15 mouse cellular contexts compared by ENCODE assay signal in genomic region chr3:107545716-107546412, GRCm38 (mm10). TPM values are rescaled to one million over a fixed set of nuclear protein-coding genes. Genes with fewer than 3 reads are reported as not detected.
DNase-seq lines count a peak whose midpoint lies in the region; ATAC-seq and TF ChIP-seq lines count a peak whose summit lies in the region.
"Had no signal": no experiment of that assay in that cellular context is flagged by ENCODE, and none has a peak within 500 bp of the region (broad histone marks: within the 10 kb centered on the region; RNA-seq: fewer than 3 reads in every experiment).

No protein-coding gene starts in this region.

- 0 out of 2 replicates have a peak, but pooled peaks cover 4% of the 10 kb centered on the region for H3K4me1 ChIP-seq in kidney, postnatal 0 days (replicated peaks; ENCODE audit: insufficient read depth, low read length)
- H3K4me1 ChIP-seq in limb, embryonic 11.5 days (ENCODE audit: control insufficient read depth, insufficient read depth, low read length), result peaks cover 25% of the 10 kb centered on the region
- peaks cover 11% of the 10 kb centered on the region for H3K4me1 ChIP-seq in midbrain, embryonic 10.5 days
- H3K4me1 ChIP-seq: midbrain, embryonic 15.5 days had no signal

- peaks cover 38% of the 10 kb centered on the region for H3K27me3 ChIP-seq in kidney, postnatal 0 days (ENCODE audit: insufficient read depth, low read length)
- peaks cover 7% of the 10 kb centered on the region; the same call in 1 of the 2 replicates for H3K27me3 ChIP-seq in limb, embryonic 11.5 days (ENCODE audit: control insufficient read depth, insufficient read depth, low read length)
- H3K27me3 ChIP-seq in midbrain, embryonic 10.5 days (ENCODE audit: low read depth, poor library complexity, severe bottlenecking), result no peaks in the 10 kb centered on the region
- H3K27me3 ChIP-seq: midbrain, embryonic 15.5 days had no signal

- H3K36me3 ChIP-seq in kidney, postnatal 0 days (ENCODE audit: insufficient read depth, low read length), result no peaks in the 10 kb centered on the region
- H3K36me3 ChIP-seq in limb, embryonic 11.5 days (ENCODE audit: control insufficient read depth, insufficient read depth, low read length), result no peaks in the 10 kb centered on the region
- no peaks in the 10 kb centered on the region for H3K36me3 ChIP-seq in midbrain, embryonic 10.5 days
- H3K36me3 ChIP-seq: midbrain, embryonic 15.5 days had no signal

- peak; percentile 91 for ATAC-seq in kidney, postnatal 0 days (replicated peaks; ENCODE audit: low FRiP score, low read depth)
- ATAC-seq in limb, embryonic 11.5 days (ENCODE audit: insufficient number of reproducible peaks, low FRiP score, low TSS enrichment, low read depth), result peak; percentile 92

- TF ChIP-seq CTCF in kidney, postnatal 0 days (IDR thresholded peaks at IDR 0.05; ENCODE audit: low read depth), result no peak

- H3K27ac ChIP-seq in kidney, postnatal 0 days, result no peak overlapping the region
- no peak overlapping the region for H3K27ac ChIP-seq in limb, embryonic 11.5 days (replicated peaks; ENCODE audit: low read depth, low read length)
- no peak overlapping the region for H3K27ac ChIP-seq in midbrain, embryonic 10.5 days (replicated peaks)
- H3K27ac ChIP-seq: heart, adult 2 months; midbrain, embryonic 15.5 days had no signal

- no peaks in the 10 kb centered on the region for H3K9me3 ChIP-seq in kidney, postnatal 0 days (replicated peaks; ENCODE audit: low read length)
- H3K9me3 ChIP-seq in limb, embryonic 11.5 days (ENCODE audit: control insufficient read depth, low read length), result no peaks in the 10 kb centered on the region
- H3K9me3 ChIP-seq in midbrain, embryonic 10.5 days (replicated peaks), result no peaks in the 10 kb centered on the region
- H3K9me3 ChIP-seq: midbrain, embryonic 15.5 days had no signal

- H3K4me2 ChIP-seq in kidney, postnatal 0 days (ENCODE audit: low read length), result no peak overlapping the region
- no peak overlapping the region for H3K4me2 ChIP-seq in limb, embryonic 11.5 days (ENCODE audit: low read depth, severe bottlenecking)
- H3K4me2 ChIP-seq: liver, embryonic 11.5 days; midbrain, embryonic 15.5 days had no signal

- 18% methylated on average over 10 of the region's 10 CpGs for WGBS in kidney, postnatal 0 days
- WGBS in limb, embryonic 11.5 days, result 9% methylated on average over 10 of the region's 10 CpGs
- 86% methylated on average over 10 of the region's 10 CpGs for WGBS in midbrain, embryonic 10.5 days

- DNase-seq in cerebellum, postnatal 10 days, result peak; percentile 39 to 50
- no peak for DNase-seq in cerebellum, postnatal 14 days
- DNase-seq in kidney, postnatal 0 days (ENCODE audit: low spot score), result peak; percentile 92
- no peak for DNase-seq in kidney, postnatal 25 days
- DNase-seq in limb, embryonic 11.5 days (ENCODE audit: low spot score), result peak; percentile 88
- DNase-seq in yolk sac, embryonic 10.5 days (ENCODE audit: low spot score), result peak; percentile 68
- DNase-seq in midbrain, embryonic 10.5 days (ENCODE audit: low spot score), result no peak
- DNase-seq in lung, postnatal 10 days, result no peak
- DNase-seq: heart, adult 2 months; heart, postnatal 4 days had no signal

- no peak overlapping the region for H3K4me3 ChIP-seq in kidney, postnatal 0 days (replicated peaks; ENCODE audit: low read depth, low read length)
- no peak overlapping the region for H3K4me3 ChIP-seq in limb, embryonic 11.5 days (ENCODE audit: low read depth, low read length)
- no peak overlapping the region for H3K4me3 ChIP-seq in midbrain, embryonic 10.5 days
- H3K4me3 ChIP-seq: heart, adult 2 months; midbrain, embryonic 15.5 days had no signal

- H3K9ac ChIP-seq in kidney, postnatal 0 days (ENCODE audit: low read depth, low read length), result no peak overlapping the region
- H3K9ac ChIP-seq in limb, embryonic 11.5 days (ENCODE audit: low read length), result no peak overlapping the region
- H3K9ac ChIP-seq: midbrain, embryonic 15.5 days had no signal

RNA-seq across cellular contexts. Expression of gene Ubl4b, which starts 9.0 kb away (rescaled TPM):
- not detected in 2 replicates for polyA plus RNA-seq in kidney, postnatal 0 days (2015; fragmentation: Nextera tagmentation; extraction: Ambion mirVana)
- polyA plus RNA-seq in limb, embryonic 11.5 days (2014; fragmentation: Nextera tagmentation; extraction: Ambion mirVana), result 0.17 and 0.23 TPM in 2 replicates
- polyA plus RNA-seq in midbrain, embryonic 10.5 days (2016; fragmentation: Nextera tagmentation; extraction: Ambion mirVana), result 0.12 TPM in 1 of 2 replicates, not detected in the other
- polyA plus RNA-seq: cerebellum, adult 2 months; embryonic facial prominence, embryonic 14.5 days; heart, adult 2 months; liver, embryonic 11.5 days; midbrain, embryonic 15.5 days; small intestine, adult 2 months had no signal

RNA-seq across cellular contexts. Expression of gene Slc6a17, which starts 28.0 kb away (rescaled TPM):
- polyA plus RNA-seq in kidney, postnatal 0 days (2015; fragmentation: Nextera tagmentation; extraction: Ambion mirVana), result 4.2 and 4.9 TPM in 2 replicates
- 3.1 and 4.3 TPM in 2 replicates for polyA plus RNA-seq in limb, embryonic 11.5 days (2014; fragmentation: Nextera tagmentation; extraction: Ambion mirVana)
- 1.4 and 1.6 TPM in 2 replicates for polyA plus RNA-seq in midbrain, embryonic 10.5 days (2016; fragmentation: Nextera tagmentation; extraction: Ambion mirVana)

RNA-seq across cellular contexts. Expression of gene Alx3, which starts 49.0 kb away (rescaled TPM):
- 0.09 TPM in 2 replicates for polyA plus RNA-seq in kidney, postnatal 0 days (2015; fragmentation: Nextera tagmentation; extraction: Ambion mirVana)
- 19.9 and 20.2 TPM in 2 replicates for polyA plus RNA-seq in limb, embryonic 11.5 days (2014; fragmentation: Nextera tagmentation; extraction: Ambion mirVana)
- 4.9 and 6.7 TPM in 2 replicates for polyA plus RNA-seq in midbrain, embryonic 10.5 days (2016; fragmentation: Nextera tagmentation; extraction: Ambion mirVana)
- polyA plus RNA-seq: heart, adult 2 months; small intestine, adult 2 months had no signal

Comparison
In these comparisons a context has a peak if more than half of its experiments do, and no peak if none do; other contexts are left out.
1. DNase-seq: peak in cerebellum, postnatal 10 days (2 of 2), kidney, postnatal 0 days (single experiment), limb, embryonic 11.5 days (single experiment) and yolk sac, embryonic 10.5 days (single experiment); none in cerebellum, postnatal 14 days (0 of 2), kidney, postnatal 25 days (0 of 2), midbrain, embryonic 10.5 days (single experiment) and lung, postnatal 10 days (single experiment).